Mouse (Mus musculus): ENCODE results near the gene A630023A22Rik. TPM values are rescaled to one million over a fixed set of nuclear protein-coding genes. Genes with fewer than 3 reads are reported as not detected.

Gene A630023A22Rik
- polyA plus RNA-seq, 1 experiment from 2014 or later: not detected

- Histone ChIP-seq H3K4me1 (no peaks in the 10 kb centered on the region), H3K27me3 (no peaks in the 10 kb centered on the region), H3K9me3 (no peaks in the 10 kb centered on the region), H3K9ac (no peak overlapping the region), H3K4me3 (no peak overlapping the region), H3K4me2 (no peak overlapping the region), H3K36me3 (no peaks in the 10 kb centered on the region), H3K27ac (no peak overlapping the region)
- ATAC-seq (ENCODE audit: insufficient number of reproducible peaks, insufficient read depth, low FRiP score, low TSS enrichment, low read depth): no peak
- WGBS: 82% methylated on average over 4 of the region's 4 CpGs
Measured at GRCm38 (mm10) chr14:34114311-34114710, 11.8 kb upstream of the A630023A22Rik start.

- Histone ChIP-seq H3K4me3 (no peak overlapping the region), H3K9me3 (no peaks in the 10 kb centered on the region), H3K36me3 (no peaks in the 10 kb centered on the region), H3K27me3 (no peaks in the 10 kb centered on the region), H3K4me2 (no peak overlapping the region), H3K9ac (no peak overlapping the region), H3K4me1 (peaks cover 9% of the 10 kb centered on the region), H3K27ac (no peak overlapping the region)
- no peak for ATAC-seq (ENCODE audit: insufficient number of reproducible peaks, insufficient read depth, low FRiP score, low TSS enrichment, low read depth)
- 69% methylated on average over 4 of the region's 4 CpGs for WGBS
Measured at GRCm38 (mm10) chr14:34107594-34107993, 5.0 kb upstream of the A630023A22Rik start.

- H3K27ac ChIP-seq: no peak overlapping the region
- ATAC-seq (ENCODE audit: insufficient number of reproducible peaks, insufficient read depth, low FRiP score, low TSS enrichment, low read depth): no peak
- no peaks in the 10 kb centered on the region for H3K9me3 ChIP-seq
- no peak overlapping the region for H3K4me2 ChIP-seq
- H3K9ac ChIP-seq: no peak overlapping the region
- no peaks in the 10 kb centered on the region for H3K27me3 ChIP-seq
- H3K36me3 ChIP-seq: no peaks in the 10 kb centered on the region
- H3K4me1 ChIP-seq: peaks cover 14% of the 10 kb centered on the region
- no peak overlapping the region for H3K4me3 ChIP-seq
- WGBS: 57% methylated on average over 12 of the region's 12 CpGs
Measured at GRCm38 (mm10) chr14:34106389-34107062, 4.0 kb upstream of the A630023A22Rik start.

GRCm38 (mm10) chr14:34104892-34105291 is 2.3 kb upstream of the A630023A22Rik start:
- H3K4me3 ChIP-seq: no peak overlapping the region
- no peak overlapping the region for H3K27ac ChIP-seq
- no peak overlapping the region for H3K9ac ChIP-seq
- H3K27me3 ChIP-seq: no peaks in the 10 kb centered on the region
- H3K36me3 ChIP-seq: no peaks in the 10 kb centered on the region
- peak; percentile 54; the same call in 1 of the 2 replicates for ATAC-seq (ENCODE audit: insufficient number of reproducible peaks, insufficient read depth, low FRiP score, low TSS enrichment, low read depth)
- 23% methylated on average over 8 of the region's 8 CpGs for WGBS
- no peak overlapping the region for H3K4me2 ChIP-seq
- peaks cover 14% of the 10 kb centered on the region for H3K4me1 ChIP-seq
- no peaks in the 10 kb centered on the region for H3K9me3 ChIP-seq

- H3K9ac ChIP-seq: no peak overlapping the region
- ATAC-seq (ENCODE audit: insufficient number of reproducible peaks, insufficient read depth, low FRiP score, low TSS enrichment, low read depth): no peak
- peaks cover 14% of the 10 kb centered on the region for H3K4me1 ChIP-seq
- H3K27ac ChIP-seq: no peak overlapping the region
- no peak overlapping the region for H3K4me2 ChIP-seq
- WGBS: 74% methylated on average over 3 of the region's 3 CpGs
- H3K4me3 ChIP-seq: no peak overlapping the region
- H3K9me3 ChIP-seq: no peaks in the 10 kb centered on the region
- H3K36me3 ChIP-seq: no peaks in the 10 kb centered on the region
- no peaks in the 10 kb centered on the region for H3K27me3 ChIP-seq
Measured at GRCm38 (mm10) chr14:34103855-34104254, 1.3 kb upstream of the A630023A22Rik start.

- H3K4me2 ChIP-seq: no peak overlapping the region
- H3K27me3 ChIP-seq: no peaks in the 10 kb centered on the region
- H3K36me3 ChIP-seq: no peaks in the 10 kb centered on the region
- no peak overlapping the region for H3K4me3 ChIP-seq
- no peaks in the 10 kb centered on the region for H3K4me1 ChIP-seq
- no peak overlapping the region for H3K9ac ChIP-seq
- whole genome bisulfite sequencing: 82% methylated on average over 5 of the region's 5 CpGs
- no peak for ATAC-seq (ENCODE audit: insufficient number of reproducible peaks, insufficient read depth, low FRiP score, low TSS enrichment, low read depth)
- no peaks in the 10 kb centered on the region for H3K9me3 ChIP-seq
- no peak overlapping the region for H3K27ac ChIP-seq
Measured at GRCm38 (mm10) chr14:34096161-34096560, 6.4 kb downstream of the A630023A22Rik start.

GRCm38 (mm10) chr14:34092856-34093255 is 9.7 kb downstream of the A630023A22Rik start:
- no peak overlapping the region for H3K27ac ChIP-seq
- 95% methylated on average over 1 of the region's 1 CpGs for WGBS
- H3K9me3 ChIP-seq: no peaks in the 10 kb centered on the region

GRCm38 (mm10) chr14:34091475-34091874 is 11.1 kb downstream of the A630023A22Rik start:
- no peaks in the 10 kb centered on the region for H3K9me3 ChIP-seq
- WGBS: 76% methylated on average over 5 of the region's 5 CpGs
- H3K9ac ChIP-seq: no peak overlapping the region
- H3K4me3 ChIP-seq: no peak overlapping the region
- H3K4me2 ChIP-seq: no peak overlapping the region
- no peaks in the 10 kb centered on the region for H3K36me3 ChIP-seq
- no peak overlapping the region for H3K27ac ChIP-seq
- no peaks in the 10 kb centered on the region for H3K27me3 ChIP-seq
- no peaks in the 10 kb centered on the region for H3K4me1 ChIP-seq
- no peak for ATAC-seq (ENCODE audit: insufficient number of reproducible peaks, insufficient read depth, low FRiP score, low TSS enrichment, low read depth)

More at GRCm38 (mm10) chr14:34092856-34093255, 9.7 kb downstream of the A630023A22Rik start:
- no peak overlapping the region for H3K4me2 ChIP-seq
- no peaks in the 10 kb centered on the region for H3K36me3 ChIP-seq
- no peaks in the 10 kb centered on the region for H3K27me3 ChIP-seq
- no peak overlapping the region for H3K4me3 ChIP-seq
- ATAC-seq (ENCODE audit: insufficient number of reproducible peaks, insufficient read depth, low FRiP score, low TSS enrichment, low read depth): no peak
- H3K4me1 ChIP-seq: no peaks in the 10 kb centered on the region
- H3K9ac ChIP-seq: no peak overlapping the region

- Histone ChIP-seq H3K9ac (no peak overlapping the region), H3K27ac (no peak overlapping the region), H3K36me3 (no peaks in the 10 kb centered on the region), H3K9me3 (no peaks in the 10 kb centered on the region), H3K4me3 (no peak overlapping the region), H3K4me1 (no peaks in the 10 kb centered on the region), H3K4me2 (no peak overlapping the region), H3K27me3 (no peaks in the 10 kb centered on the region)
- WGBS: 89% methylated on average over 8 of the region's 8 CpGs
- ATAC-seq (ENCODE audit: insufficient number of reproducible peaks, insufficient read depth, low FRiP score, low TSS enrichment, low read depth): no peak
Measured at GRCm38 (mm10) chr14:34089796-34090195, 12.8 kb downstream of the A630023A22Rik start.

- no peak for ATAC-seq (ENCODE audit: insufficient number of reproducible peaks, insufficient read depth, low FRiP score, low TSS enrichment, low read depth)
- Histone ChIP-seq H3K9me3 (no peaks in the 10 kb centered on the region), H3K4me3 (no peak overlapping the region), H3K36me3 (no peaks in the 10 kb centered on the region), H3K27me3 (no peaks in the 10 kb centered on the region), H3K4me2 (no peak overlapping the region), H3K4me1 (no peaks in the 10 kb centered on the region), H3K9ac (no peak overlapping the region), H3K27ac (no peak overlapping the region)
- 82% methylated on average over 2 of the region's 2 CpGs for WGBS
Measured at GRCm38 (mm10) chr14:34087856-34088398, 14.6 kb downstream of the A630023A22Rik start.

- no peak overlapping the region for H3K9ac ChIP-seq
- no peaks in the 10 kb centered on the region for H3K4me1 ChIP-seq
- no peaks in the 10 kb centered on the region for H3K36me3 ChIP-seq
- H3K4me3 ChIP-seq: no peak overlapping the region
- ATAC-seq (ENCODE audit: insufficient number of reproducible peaks, insufficient read depth, low FRiP score, low TSS enrichment, low read depth): no peak
- 64% methylated on average over 4 of the region's 4 CpGs for WGBS
- H3K27ac ChIP-seq: no peak overlapping the region
- peak overlapping the region; percentile 11 for H3K4me2 ChIP-seq
- H3K9me3 ChIP-seq: no peaks in the 10 kb centered on the region
- no peaks in the 10 kb centered on the region for H3K27me3 ChIP-seq
Measured at GRCm38 (mm10) chr14:34086806-34087205, 15.7 kb downstream of the A630023A22Rik start.

GRCm38 (mm10) chr14:34085731-34086130 is 16.8 kb downstream of the A630023A22Rik start, which contains the start of gene Anxa8:
Anxa8 (plus strand) TSS chr14:34085981.
- ATAC-seq (ENCODE audit: insufficient number of reproducible peaks, insufficient read depth, low FRiP score, low TSS enrichment, low read depth): no peak
- Histone ChIP-seq H3K9ac (no peak within 1 kb of the TSS), H3K36me3 (no peaks in the 10 kb centered on the region), H3K9me3 (no peaks in the 10 kb centered on the region), H3K27me3 (no peaks in the 10 kb centered on the region), H3K4me2 (peak within 1 kb of the TSS; percentile 11), H3K27ac (peak within 1 kb of the TSS; percentile 28; the same call in 1 of the 2 replicates), H3K4me3 (no peak within 1 kb of the TSS), H3K4me1 (no peaks in the 10 kb centered on the region)
- 68% methylated on average over 4 of the region's 4 CpGs for WGBS
